Mouse (Mus musculus) layer of hippocampus, postnatal 36 days (tissue): Measurements from ENCODE around the gene Dlgap4. TPM values are rescaled to one million over a fixed set of nuclear protein-coding genes. Genes with fewer than 3 reads are reported as not detected.

Experiments
- DNase-seq, 2 experiments: peaks; one replicate each; pipeline ENCODE4 v3.0.0; 2022
- total RNA-seq, 2 experiments: library from RNA; stranded (reverse); gene quantifications; 2 replicates each; pipeline ENCODE4 v1.2.3; 2021

Gene Dlgap4
- total RNA-seq, 2 experiments from 2014 or later = 197 to 198 TPM

DNA sequence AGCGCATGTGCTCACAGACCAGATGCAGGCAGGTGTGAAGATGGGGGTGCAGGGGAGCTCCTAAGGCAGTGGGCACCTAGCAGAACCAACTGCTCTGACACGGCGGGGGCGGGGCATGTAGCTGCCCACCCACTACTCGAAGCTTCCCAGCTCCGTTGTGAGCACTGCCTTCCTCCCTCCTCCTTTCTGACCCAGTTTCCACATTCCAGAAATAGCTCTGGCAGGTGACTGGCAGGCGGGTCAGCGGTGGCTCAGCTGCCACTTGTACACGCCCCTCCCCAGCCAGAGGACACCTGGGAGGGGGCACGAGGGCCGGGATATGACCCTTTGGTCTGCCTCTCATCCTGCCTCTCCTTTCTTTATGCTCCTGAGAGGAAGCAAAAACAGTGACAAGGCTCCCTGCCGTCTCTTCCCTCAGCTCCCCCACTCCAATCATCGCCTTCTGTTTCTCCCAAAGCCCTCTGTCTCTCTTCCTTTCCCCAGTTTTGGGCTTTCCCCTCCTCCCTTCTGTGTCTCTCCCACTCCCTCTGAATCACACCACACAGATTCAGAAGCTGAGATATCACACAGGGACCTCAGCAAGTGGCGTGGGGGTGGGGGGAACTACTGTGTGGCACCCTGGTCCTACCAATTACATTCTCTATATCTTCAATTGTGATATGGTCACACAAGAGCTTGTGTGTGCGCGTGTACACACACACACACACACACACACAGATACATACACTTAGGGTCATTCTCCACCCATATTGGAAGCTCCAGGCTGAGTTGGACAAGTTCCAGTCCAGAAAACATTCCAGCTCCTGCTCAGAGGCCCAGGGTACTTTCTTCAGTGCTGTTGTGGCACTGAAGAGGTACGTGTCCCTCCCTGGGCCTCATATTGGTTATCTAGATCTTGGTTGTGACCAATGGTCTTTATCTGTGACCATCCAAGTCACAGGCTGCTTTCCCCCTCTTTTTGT, 104.1 kb downstream of the Dlgap4 start:
- peak; percentile 50 to 52 for DNase-seq

DNA sequence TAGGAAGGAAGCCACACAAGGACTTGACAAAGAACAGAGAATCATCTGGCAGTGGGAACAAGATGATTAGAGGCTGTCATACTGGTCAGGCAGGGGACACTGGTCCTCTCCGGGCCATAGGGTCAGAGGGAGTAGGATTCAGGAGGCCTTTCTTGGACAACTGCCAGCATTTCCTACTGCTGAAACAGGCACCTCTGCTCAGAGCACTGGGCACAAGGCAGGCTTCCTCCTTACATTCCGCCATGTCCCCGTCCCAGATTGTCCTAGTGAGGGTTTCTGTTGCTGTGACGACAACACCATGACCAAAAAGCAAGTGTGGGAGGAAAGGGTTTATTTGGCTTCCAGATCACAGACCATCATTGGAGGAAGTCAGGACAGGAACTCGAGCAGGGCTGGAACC, 105.3 kb downstream of the Dlgap4 start:
- DNase-seq = no peak

DNA sequence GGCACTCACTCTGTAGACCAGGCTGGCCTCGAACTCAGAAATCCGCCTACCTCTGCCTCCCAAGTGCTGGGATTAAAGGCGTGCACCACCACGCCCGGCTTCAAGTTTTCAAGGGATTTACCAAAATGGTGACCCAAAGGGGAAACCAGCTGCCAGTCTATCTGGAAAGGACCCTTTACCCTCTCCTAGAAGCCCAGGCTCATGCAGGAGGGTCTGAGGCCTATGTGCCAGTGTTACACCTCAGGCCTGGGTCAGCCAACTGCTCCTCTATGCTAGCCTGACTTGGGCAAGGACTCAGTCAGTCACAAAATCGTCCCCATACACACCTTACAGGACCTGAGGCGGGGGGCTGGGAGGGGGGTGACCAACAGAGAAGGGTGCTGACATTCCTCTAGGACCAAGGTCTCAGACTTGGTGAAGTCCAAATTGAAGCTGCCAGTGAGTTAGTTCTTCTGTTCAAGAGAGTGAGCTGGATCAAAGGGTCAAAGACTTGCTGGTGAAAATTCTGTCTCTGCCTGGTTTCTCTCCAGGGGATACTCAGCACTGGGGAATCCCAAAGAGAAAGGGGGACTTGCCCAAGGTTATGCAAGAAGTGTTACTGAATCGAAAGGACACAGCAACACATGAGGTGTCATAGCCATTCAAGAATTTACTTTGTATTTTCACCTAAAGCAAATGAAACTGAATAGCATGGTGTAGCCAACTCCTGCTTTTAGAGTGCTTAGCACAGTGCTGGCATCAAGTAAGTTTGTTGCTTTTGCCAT, 106.2 kb downstream of the Dlgap4 start:
- no peak for DNase-seq

DNA sequence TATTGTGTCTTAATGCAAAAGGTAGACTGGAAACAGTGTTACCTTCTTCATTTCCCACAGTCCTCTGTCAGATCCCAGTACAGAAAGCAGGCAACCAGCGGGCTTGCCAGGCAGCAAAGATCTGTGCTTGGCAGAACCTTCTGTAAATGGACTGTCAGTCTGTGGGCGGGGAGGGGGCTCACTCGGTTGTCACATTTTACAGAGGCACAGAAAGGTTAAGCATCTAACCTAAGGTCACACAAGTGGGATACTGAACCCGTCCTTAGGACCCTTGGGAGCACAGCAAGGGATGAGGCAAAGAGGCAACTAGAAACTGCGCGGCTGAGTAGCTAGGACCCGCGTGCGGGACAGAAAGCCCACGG, 106.8 kb downstream of the Dlgap4 start:
- peak in 1 of 2 experiments; percentile 49 for DNase-seq

DNA sequence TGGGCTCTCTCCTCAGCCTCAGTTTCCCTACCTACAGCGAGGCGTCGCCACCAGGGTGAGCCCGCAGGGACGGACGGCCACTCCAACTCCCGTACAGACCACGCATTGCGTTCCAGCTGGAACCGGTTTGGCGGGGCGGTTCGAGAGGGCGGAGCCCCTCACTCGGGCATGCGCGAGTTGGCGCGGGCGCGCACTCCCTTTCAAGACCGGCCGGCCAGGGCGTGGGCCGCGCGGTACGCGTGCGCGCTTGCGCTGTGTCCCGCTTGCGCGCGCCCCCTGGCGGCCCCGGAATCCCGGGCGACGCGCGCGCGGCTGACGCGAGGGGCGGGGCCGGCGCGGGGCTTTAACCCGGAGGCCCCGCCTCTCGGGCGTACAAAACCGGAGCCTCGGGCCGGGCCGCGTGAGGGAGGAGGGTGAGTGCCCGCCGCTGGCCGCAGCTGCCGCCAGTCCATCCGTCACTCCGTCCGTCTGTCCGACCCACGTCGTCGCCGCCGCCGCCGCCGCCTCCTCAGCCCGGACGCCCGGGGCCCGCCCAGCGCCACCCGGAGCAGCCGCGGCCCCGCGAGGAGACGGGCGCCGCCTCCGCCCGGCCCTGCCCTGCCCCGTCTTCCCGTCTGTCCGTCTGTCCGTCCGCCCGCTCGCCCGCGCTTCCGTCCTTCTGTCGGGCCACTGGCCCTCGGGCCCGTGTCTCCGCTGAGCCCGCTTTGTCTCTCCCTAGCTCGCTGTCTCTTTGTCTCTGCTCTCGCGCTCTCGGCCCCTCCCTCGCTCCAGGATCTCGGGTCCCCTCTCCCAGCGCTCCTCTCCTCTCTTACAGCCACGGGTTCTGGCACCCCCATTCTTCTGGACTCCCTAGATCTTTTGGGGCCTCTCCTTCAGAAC, 107.4 kb downstream of the Dlgap4 start:
- DNase-seq = peak; percentile 93 to 94

DNA sequence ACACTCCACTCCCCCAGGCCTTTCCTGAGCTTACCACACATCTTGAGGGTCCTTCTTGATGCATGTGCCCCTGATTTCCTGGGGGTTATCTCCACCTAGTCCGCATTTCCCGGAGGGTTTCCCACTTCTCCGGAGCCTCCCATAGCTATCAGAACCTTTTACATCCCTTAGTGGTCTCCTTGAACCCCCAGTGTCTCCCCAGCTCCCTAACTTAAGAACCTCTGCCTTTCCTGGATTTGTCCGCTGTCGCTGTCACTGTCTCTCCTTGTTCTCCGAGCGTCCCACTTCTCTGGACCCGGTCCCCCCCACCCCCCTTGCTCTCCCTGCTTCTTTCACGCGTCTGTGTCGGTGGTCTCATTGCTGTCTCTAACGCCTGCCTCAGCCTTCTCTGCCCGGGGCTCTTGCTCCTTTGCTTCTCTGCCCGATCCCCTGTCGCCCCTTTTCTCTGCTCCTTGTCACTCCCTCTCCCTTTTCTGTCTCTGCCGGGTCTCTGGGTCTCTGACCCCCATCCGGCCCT, 108.1 kb downstream of the Dlgap4 start:
- no peak for DNase-seq

DNA sequence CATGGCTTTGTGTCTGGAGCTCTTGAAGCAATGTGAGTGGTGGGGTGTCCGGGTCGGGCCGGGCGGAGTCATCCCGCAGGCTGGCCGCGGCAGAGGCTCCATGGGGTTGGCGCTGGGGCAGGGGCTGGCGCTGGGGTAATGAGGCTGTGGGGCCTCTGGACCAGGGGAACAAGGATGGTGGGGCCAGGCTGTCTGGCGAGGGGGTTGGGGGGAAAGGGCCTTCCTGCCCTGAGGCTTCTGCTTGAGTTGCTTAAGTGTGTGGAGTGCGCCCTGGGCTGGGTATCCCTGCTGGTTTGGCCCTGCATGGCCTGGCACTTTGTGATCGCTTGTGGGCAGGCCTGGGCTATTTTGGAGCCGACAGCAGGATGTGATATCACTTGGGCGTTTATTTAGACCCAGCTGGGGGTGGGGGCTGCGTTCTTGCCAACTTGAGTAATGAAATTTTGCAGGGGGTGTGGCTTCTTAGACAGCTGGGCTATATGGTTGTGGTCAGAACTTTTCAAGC, 108.6 kb downstream of the Dlgap4 start:
- no peak for DNase-seq

DNA sequence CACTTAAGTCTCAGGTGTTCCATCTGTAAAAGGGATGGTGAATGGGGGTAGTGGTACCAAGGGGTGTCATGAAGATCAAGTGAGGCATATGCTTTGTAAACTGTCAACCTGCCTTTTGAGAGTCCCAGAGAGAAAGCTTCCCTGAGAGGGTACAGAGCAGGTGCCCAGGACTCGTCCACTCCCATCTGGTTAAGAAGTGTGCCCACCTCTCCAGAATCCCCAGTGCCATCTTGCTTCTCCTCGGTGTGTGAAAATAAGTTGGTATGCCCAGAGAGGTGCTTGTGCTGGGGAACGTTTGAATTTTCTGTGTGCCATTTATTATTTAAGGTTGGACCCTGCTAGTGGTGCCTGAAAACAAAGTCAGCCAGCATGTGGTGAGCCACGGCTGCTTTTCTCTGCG, 109.2 kb downstream of the Dlgap4 start:
- DNase-seq = no peak

DNA sequence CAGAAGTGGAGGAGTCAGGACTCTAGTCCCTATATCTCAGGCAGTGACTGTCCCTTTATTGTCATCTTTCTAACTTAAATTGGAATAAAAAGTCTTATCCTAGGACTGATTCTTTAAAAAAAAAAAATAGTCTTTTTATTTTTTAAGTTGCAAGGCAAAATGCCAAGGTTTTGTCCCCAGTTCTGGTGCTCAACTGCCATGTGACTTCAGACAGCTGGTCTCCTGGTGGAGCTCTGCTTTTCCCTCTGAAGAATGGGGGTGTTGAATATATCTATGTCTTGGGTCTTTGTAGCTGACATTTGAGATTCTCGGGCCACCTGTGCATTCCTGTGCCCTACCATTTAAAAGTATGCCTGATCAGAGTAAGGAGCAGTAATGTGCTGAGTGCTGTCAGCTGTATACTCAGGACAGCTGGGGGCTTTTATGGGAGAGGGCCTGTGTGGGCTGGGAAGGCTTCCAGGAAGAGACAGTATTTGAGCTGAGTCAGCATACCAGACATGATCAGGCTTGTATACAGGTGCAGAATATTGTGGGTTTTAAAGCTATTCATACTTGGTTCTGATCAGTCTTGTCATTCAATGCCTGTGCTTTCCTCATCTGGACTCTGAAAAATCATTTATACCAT, 110.5 kb downstream of the Dlgap4 start:
- no peak for DNase-seq

DNA sequence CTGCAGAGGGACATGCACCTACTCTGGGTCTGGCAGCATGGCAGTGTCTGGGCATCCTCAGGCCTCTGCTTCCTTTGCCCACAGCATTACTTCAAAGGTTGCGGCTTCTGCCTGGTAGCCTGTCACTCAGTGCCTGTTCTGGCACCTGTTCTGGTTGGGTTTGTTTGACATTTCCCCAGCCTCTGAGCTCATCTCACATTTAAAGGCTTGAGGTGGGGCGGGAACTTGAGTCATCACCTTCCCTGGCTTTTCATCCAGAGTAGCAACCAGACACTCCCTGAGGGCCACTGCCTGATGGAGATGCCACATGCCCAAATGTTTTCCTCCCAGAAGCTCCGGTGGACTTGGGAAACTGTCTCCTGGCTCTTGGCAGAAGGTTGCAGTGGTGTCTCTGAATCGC, 111.4 kb downstream of the Dlgap4 start:
- DNase-seq = no peak

DNA sequence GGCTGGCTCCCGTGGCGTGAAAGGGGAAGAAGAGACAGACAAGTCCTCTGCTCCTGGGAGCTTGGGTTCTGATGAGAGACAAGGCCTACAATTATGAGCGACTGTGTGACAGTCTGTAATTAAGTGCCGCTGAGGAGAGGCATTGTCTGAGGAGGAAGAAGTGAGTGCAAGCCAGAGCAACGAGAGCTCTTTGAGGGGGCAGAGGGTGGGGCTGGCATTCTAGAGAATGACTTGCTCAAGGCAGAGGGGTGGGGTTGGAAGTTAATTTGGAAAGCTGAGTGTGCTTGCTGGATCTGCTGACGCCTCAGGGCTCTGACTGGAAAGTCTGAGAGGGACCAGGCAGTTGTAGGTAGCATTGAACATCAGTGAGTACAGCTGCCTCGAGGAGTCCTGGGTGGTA, 112.8 kb downstream of the Dlgap4 start:
- no peak for DNase-seq

DNA sequence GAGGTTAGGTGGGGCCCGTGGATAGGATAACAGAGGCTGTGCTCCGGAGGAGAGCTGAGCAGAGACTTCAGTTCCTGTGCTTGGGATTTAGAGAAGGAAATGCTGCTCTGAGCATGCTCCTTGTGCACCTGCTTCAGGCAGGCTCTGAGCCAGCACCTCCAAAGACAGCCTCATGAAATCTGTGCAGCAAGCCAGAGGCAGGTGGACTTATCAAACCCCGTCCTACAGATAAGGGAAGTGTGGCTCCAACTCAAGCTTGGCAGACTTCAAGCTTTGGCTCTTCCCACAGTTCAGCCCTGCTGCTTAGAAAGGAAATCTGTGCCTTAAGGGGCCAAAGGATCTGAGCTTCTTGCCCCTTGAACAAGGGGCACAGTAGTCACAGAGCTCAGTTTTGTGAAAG, 113.4 kb downstream of the Dlgap4 start:
- no peak for DNase-seq

DNA sequence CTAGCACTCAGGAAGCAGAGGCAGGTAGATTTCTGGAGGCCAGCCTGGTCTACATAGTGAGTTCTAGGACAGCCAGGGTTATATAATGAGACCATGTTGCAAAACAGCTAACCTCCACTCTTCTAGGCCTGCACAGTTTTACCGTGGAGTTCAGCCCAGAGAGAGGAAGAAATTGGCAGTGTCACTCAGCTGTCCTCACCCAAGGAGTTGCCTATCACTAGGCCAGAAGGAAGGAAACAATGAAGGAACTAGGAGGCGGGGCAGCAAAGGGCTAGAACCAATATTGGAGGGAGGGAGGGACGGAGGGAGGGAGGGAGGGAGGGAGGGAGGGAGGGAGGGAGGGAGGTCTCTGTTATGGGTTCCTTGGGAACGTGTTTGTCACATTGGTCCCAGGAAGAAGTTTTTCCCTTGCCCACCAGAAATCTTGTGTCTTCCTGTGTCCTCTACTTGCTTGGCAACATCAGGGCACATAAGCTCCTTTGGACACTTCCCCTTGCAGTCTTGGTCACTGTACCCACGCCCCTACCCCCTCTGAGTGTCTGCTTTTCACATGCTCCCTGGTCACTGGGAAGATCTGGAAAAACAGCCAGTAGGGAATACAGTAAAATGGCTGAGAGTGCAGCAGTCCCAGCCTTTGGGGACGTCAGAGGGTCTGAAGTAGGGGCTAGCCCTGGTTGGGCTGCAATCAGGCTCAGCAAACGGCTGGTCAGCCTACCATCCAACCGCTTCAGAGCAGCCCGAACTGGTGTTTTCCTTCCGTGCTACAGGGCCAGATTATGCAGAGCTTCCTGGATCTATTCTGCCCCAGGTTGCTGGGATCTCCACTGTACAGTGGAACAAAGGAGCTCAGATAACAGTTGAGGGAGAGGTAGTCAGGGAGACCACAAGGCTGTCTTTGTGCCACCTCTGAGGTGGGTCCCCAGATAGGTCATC, 116.3 kb downstream of the Dlgap4 start:
- no peak for DNase-seq

DNA sequence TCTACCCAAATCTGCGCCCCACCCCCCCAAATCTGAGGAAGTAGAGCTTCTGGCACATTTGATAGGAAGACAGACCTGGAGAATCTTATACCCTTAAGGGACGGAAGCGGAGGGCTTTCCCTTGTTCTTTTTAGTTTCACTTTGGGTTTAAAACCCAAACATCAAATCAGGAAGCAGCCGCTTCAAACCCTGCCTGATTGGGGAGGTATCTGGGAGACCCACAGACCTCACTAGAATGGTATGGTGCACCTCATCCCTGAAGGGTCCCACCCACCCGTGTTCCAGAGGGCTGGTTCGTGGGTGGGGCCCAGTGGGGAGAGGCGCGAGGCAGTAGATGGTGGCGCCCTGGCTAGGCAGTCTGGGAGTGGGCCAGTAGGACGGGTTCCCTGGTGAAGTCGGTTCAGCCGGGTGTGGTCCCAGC, 117.0 kb downstream of the Dlgap4 start:
- DNase-seq = no peak

DNA sequence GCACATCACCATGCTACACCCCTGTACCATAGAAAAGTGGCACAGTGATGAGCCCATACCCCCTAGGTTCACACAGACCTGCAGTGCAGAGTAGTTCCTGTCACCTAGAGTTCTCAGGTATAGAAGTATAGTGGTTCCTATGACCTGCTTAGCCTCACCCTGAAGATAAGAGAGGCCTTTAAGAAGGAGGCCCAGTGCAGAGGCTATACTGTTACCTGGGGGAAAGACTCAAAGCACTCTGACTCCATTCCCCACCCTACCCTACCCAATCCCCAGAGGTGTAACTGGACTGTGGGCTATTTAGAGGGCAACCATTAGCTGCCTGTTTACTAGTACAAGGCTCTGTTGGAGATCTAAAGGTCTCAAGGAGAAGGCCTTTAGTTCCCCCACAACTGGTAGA, 118.1 kb downstream of the Dlgap4 start:
- DNase-seq = no peak

DNA sequence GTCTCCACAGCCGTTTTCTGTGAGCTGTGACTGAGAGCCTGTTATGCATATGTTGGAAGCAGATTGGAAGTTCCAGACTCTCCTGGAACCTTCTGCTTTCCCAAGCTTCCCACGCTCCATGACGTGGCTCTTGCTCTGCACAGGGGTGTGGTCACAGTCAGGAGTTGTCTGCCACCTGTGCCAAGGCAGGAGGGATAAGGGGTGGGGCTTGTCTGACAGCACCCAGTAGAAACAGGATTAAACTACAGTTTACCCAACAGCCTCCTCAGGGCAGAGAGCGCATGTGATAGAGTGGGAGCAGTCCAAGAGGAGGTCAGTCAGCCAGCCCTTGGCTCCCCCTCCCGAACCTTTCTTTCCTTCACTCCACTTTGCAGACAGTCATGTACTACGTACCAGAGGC, 118.6 kb downstream of the Dlgap4 start:
- peak; percentile 72 to 76 for DNase-seq

DNA sequence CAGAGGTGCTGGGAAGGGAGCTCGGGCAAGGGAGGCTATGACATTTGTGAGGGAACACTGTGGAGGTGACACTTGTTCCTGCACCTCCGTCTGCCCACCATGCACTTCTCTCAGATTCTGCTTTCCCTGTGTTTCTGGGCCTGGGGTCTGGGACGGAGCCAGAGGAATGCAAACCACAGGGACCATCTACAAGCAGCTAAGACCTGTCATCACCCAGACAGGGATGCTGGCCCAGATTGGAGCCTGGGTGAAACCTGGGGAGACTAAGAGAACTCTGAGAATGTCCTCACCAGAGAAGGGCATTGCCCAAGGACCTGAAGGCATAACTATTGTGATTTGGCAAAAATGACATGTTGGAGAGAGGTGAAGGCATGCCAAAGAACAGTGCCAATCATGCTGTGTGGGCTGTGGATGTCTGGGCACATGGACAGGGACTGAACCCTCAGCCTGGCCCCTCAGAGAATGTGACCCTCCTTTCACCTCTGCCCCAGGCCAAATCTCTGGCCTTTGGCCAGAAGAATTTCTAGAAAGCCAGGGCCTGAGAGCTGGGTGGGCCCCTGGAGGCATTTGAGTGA, 122.3 kb downstream of the Dlgap4 start:
- no peak for DNase-seq

DNA sequence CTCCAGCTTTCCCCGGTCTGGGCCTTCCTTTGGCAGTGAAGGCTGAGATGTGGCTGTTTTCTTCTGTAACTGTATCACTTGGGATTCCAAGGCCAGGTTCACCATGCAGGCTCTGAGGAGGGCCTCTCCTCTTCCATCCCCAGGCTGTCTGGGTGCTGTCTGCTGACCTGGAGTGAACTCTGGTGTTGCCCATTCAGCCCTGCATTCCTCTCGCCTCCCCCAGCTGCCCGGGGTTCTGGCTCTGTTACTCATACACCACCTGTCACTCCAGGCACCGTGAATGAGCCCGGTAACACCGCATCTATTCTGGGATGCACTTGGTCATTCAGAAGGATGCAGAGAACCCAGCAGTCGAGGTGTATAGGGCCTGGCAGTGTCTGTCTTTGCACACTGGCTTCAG, 123.3 kb downstream of the Dlgap4 start:
- no peak for DNase-seq

DNA sequence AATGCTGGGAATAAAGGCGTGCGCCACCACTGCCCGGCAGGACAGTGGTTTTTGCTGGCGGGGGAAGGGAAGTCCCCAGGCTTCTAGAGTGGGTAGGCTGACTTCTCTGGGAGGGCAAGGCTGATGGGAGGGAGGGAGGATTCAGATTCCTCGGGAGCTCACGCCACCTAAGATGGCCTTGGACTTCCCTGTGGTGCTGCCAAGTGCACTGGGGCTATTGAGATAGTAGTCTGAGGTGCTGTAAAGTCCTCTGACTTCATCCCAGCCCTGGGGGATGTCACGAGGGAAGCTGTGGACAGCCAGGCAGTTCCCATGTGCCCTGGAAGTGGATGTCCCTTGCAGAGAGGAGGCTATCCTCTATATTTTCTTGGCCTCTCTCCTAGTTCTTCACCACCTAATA, 124.5 kb downstream of the Dlgap4 start:
- DNase-seq = no peak

DNA sequence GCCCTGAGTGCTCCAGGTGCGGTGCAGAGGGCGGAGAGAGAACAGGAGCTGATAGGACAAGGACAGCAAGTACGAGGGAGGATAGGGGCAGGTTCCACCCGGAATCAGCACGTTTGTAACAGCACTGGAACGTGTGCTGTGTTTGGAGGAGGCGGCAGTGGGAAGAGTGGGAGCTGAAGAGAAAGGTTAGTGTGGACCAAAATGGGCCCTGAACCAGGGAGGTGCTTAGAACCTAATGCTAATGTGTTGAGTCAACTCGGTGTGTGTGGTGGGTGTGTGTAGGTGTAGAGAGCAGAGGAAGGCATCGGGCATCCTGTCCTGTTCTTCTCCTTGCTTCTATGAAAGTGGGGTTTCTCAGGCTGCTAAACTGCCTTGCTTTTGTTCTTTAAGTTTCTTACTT, 127.8 kb downstream of the Dlgap4 start:
- DNase-seq = no peak
